In genomic region chr14:22679008-22679704, GRCm38 (mm10) we compare ENCODE assay signal across 12 mouse cellular contexts.
DNase-seq lines count a peak whose midpoint lies in the region; ATAC-seq and TF ChIP-seq lines count a peak whose summit lies in the region.
"Had no signal": no experiment of that assay in that cellular context is flagged by ENCODE, and none has a peak within 500 bp of the region (broad histone marks: within the 10 kb centered on the region; RNA-seq: fewer than 3 reads in every experiment).

No protein-coding gene starts in this region.

- peak; percentile 79 for ATAC-seq in kidney, embryonic 16.5 days (ENCODE audit: low FRiP score, low TSS enrichment)
- ATAC-seq in forebrain, embryonic 11.5 days (replicated peaks; ENCODE audit: low FRiP score) = peak; percentile 69; the same call in 1 of the 2 replicates
- ATAC-seq in hindbrain, embryonic 14.5 days (ENCODE audit: low FRiP score) = peak; percentile 56; the same call in 1 of the 2 replicates
- ATAC-seq in inflammation-experienced regulatory T-cells, adult 6 months = no peak
- ATAC-seq: CD4-positive, CD25-positive, alpha-beta regulatory T cell, adult 4 months had no signal

- H3K27ac ChIP-seq in kidney, embryonic 16.5 days (ENCODE audit: low read length) = peak overlapping the region; percentile 75
- H3K27ac ChIP-seq in forebrain, embryonic 11.5 days (ENCODE audit: low read depth, low read length) = peak overlapping the region; percentile 76
- H3K27ac ChIP-seq in hindbrain, embryonic 14.5 days = peak overlapping the region; percentile 60
- H3K27ac ChIP-seq: limb, embryonic 13.5 days had no signal

- DNase-seq in kidney, adult 9 months = no peak
- DNase-seq in forebrain, embryonic 11.5 days (ENCODE audit: low spot score) = peak; percentile 52
- no peak for DNase-seq in hindbrain, embryonic 14.5 days (ENCODE audit: low spot score)
- DNase-seq in testis, postnatal 10 days (ENCODE audit: low spot score) = no peak
- no peak for DNase-seq in right cerebral cortex, postnatal 4 days
- DNase-seq: adrenal gland, postnatal 14 days; thymus, adult 2 months had no signal

- no peaks in the 10 kb centered on the region for H3K27me3 ChIP-seq in kidney, embryonic 16.5 days (ENCODE audit: insufficient read depth, low read length)
- H3K27me3 ChIP-seq in forebrain, embryonic 11.5 days (ENCODE audit: control insufficient read depth, insufficient read depth, low read length) = peaks cover 7% of the 10 kb centered on the region
- H3K27me3 ChIP-seq in hindbrain, embryonic 14.5 days (ENCODE audit: control insufficient read depth, insufficient read depth, low read length) = no peaks in the 10 kb centered on the region
- H3K27me3 ChIP-seq in myocyte (ENCODE audit: control insufficient read depth, insufficient read depth, insufficient read length) = no peaks in the 10 kb centered on the region

- H3K9ac ChIP-seq in kidney, embryonic 16.5 days (replicated peaks; ENCODE audit: low read length) = no peak overlapping the region
- H3K9ac ChIP-seq in forebrain, embryonic 11.5 days (ENCODE audit: low read length) = 0 out of 2 replicates have a peak overlapping the region, but pooled peaks have one; percentile 16
- H3K9ac ChIP-seq in hindbrain, embryonic 14.5 days = no peak overlapping the region
- H3K9ac ChIP-seq: limb, embryonic 13.5 days had no signal

- H3ac ChIP-seq in myocyte (ENCODE audit: control insufficient read depth, insufficient read length) = no peak overlapping the region

- WGBS in kidney, embryonic 16.5 days = 64% methylated on average over 5 of the region's 5 CpGs
- 47% methylated on average over 5 of the region's 5 CpGs for WGBS in forebrain, embryonic 11.5 days
- WGBS in hindbrain, embryonic 14.5 days = 30% methylated on average over 5 of the region's 5 CpGs

- H3K4me2 ChIP-seq in kidney, embryonic 16.5 days (replicated peaks; ENCODE audit: low read depth, low read length) = no peak overlapping the region
- 0 out of 2 replicates have a peak overlapping the region, but pooled peaks have one; percentile 16 for H3K4me2 ChIP-seq in forebrain, embryonic 11.5 days (ENCODE audit: low read depth, low read length, severe bottlenecking)
- H3K4me2 ChIP-seq in hindbrain, embryonic 14.5 days (replicated peaks) = no peak overlapping the region
- peak overlapping the region; percentile 57 for H3K4me2 ChIP-seq in myocyte (ENCODE audit: low read depth)
- H3K4me2 ChIP-seq: limb, embryonic 13.5 days had no signal

- no peaks in the 10 kb centered on the region for H3K9me3 ChIP-seq in kidney, embryonic 16.5 days (ENCODE audit: low read length)
- H3K9me3 ChIP-seq in forebrain, embryonic 11.5 days (ENCODE audit: control insufficient read depth, low read length) = no peaks in the 10 kb centered on the region
- H3K9me3 ChIP-seq in hindbrain, embryonic 14.5 days (ENCODE audit: control insufficient read depth, low read length) = no peaks in the 10 kb centered on the region

- no peaks in the 10 kb centered on the region for H3K79me2 ChIP-seq in myocyte (ENCODE audit: control insufficient read depth, insufficient read depth)

- no peak for TF ChIP-seq POLR2A in myocyte (IDR thresholded peaks at IDR 0.05; ENCODE audit: insufficient read length, low read depth)

- H3K36me3 ChIP-seq in kidney, embryonic 16.5 days (ENCODE audit: insufficient read depth, low read length) = no peaks in the 10 kb centered on the region
- H3K36me3 ChIP-seq in forebrain, embryonic 11.5 days (ENCODE audit: control insufficient read depth, insufficient read depth, low read length) = no peaks in the 10 kb centered on the region
- H3K36me3 ChIP-seq in hindbrain, embryonic 14.5 days (replicated peaks; ENCODE audit: control insufficient read depth, insufficient read depth) = no peaks in the 10 kb centered on the region
- H3K36me3 ChIP-seq in myocyte (ENCODE audit: control insufficient read depth, insufficient read depth) = no peaks in the 10 kb centered on the region
- H3K36me3 ChIP-seq: limb, embryonic 13.5 days had no signal

- no peak overlapping the region for H3K4me3 ChIP-seq in kidney, embryonic 16.5 days (ENCODE audit: low read length)
- no peak overlapping the region for H3K4me3 ChIP-seq in forebrain, embryonic 11.5 days (ENCODE audit: low read depth, low read length)
- H3K4me3 ChIP-seq in hindbrain, embryonic 14.5 days (replicated peaks; ENCODE audit: low read length) = no peak overlapping the region
- peak overlapping the region; percentile 29 for H3K4me3 ChIP-seq in myocyte
- H3K4me3 ChIP-seq: limb, embryonic 13.5 days had no signal

- peaks cover 18% of the 10 kb centered on the region for H3K4me1 ChIP-seq in kidney, embryonic 16.5 days (ENCODE audit: insufficient read depth, low read length)
- peaks cover 15% of the 10 kb centered on the region; the same call in 1 of the 2 replicates for H3K4me1 ChIP-seq in forebrain, embryonic 11.5 days (replicated peaks; ENCODE audit: control insufficient read depth, insufficient read depth, low read length)
- H3K4me1 ChIP-seq in hindbrain, embryonic 14.5 days (replicated peaks; ENCODE audit: control insufficient read depth, insufficient read depth, low read length) = peaks cover 16% of the 10 kb centered on the region; the same call in 1 of the 2 replicates

TF ChIP-seq in myocyte, 11 proteins besides CTCF, POLR2A, EP300 and RAD21:
- TF ChIP-seq E2F4 (IDR thresholded peaks at IDR 0.05; ENCODE audit: insufficient read depth) (no peak), MYOG (IDR thresholded peaks at IDR 0.05; ENCODE audit: control insufficient read depth in 1 of 3, insufficient read depth in 1 of 3, insufficient read length in 2 of 3, low read depth in 2 of 3) (no peak), SRF (IDR thresholded peaks at IDR 0.05; ENCODE audit: control insufficient read depth, insufficient read length, low read depth) (no peak), MAX (IDR thresholded peaks at IDR 0.05; ENCODE audit: low read depth) (no peak), POLR2AphosphoS2 (IDR thresholded peaks at IDR 0.05; ENCODE audit: insufficient read length, low read depth) (no peak), CEBPB (IDR thresholded peaks at IDR 0.05; ENCODE audit: insufficient read depth, poor library complexity, severe bottlenecking) (no peak), MYOD1 (IDR thresholded peaks at IDR 0.05; ENCODE audit: control insufficient read depth in 1 of 3, insufficient read length in 2 of 3, low read depth in 2 of 3) (no peak), USF1 (IDR thresholded peaks at IDR 0.05; ENCODE audit: low read depth) (no peak), REST (IDR thresholded peaks at IDR 0.05; ENCODE audit: insufficient read depth, insufficient read length) (no peak)

Comparison
In these comparisons a context has a peak if more than half of its experiments do, and no peak if none do; other contexts are left out.
1. H3K4me2 ChIP-seq: peak in forebrain, embryonic 11.5 days (single experiment) and myocyte (single experiment); none in kidney, embryonic 16.5 days (single experiment) and hindbrain, embryonic 14.5 days (single experiment).
2. Peak in every context shown above with its lines, with median percentiles within 50 percentile points of each other: H3K27ac ChIP-seq.